Comparison of ENCODE assay signal across 10 mouse cellular contexts in the genomic region with DNA sequence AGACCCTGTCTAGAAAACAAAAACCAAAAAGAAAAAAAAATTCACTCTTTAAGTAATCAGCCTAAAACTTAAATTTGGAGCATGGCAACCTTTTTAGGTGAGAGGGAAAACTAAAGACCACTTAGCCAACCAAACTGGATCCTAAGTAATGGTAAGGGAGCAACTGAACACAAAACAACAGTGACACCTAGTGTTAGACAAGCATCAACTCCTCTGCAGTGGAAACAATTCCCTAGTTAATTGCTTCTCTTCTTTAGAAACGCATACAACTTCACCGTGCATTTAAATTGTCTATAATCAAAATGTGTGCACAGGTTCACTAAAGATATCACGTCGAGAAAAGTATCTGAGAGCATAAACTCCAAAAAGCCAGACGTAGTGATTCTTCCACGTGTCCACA.
DNase-seq lines count a peak whose midpoint lies in the region; ATAC-seq and TF ChIP-seq lines count a peak whose summit lies in the region.
"Had no signal": no experiment of that assay in that cellular context is flagged by ENCODE, and none has a peak within 500 bp of the region (broad histone marks: within the 10 kb centered on the region; RNA-seq: fewer than 3 reads in every experiment).

No protein-coding gene starts in this region.

- peak; percentile 73 for TF ChIP-seq CTCF in liver, postnatal 0 days (IDR thresholded peaks at IDR 0.05; ENCODE audit: low read depth)

- H3K4me3 ChIP-seq in forebrain, embryonic 14.5 days (ENCODE audit: low read depth, low read length): no peak overlapping the region
- no peak overlapping the region for H3K4me3 ChIP-seq in forebrain, embryonic 10.5 days
- no peak overlapping the region for H3K4me3 ChIP-seq in liver, postnatal 0 days (ENCODE audit: low read depth, low read length)
- H3K4me3 ChIP-seq in liver, embryonic 11.5 days (ENCODE audit: low read depth, low read length): no peak overlapping the region

- no peak overlapping the region for H3K4me2 ChIP-seq in forebrain, embryonic 14.5 days (ENCODE audit: low read length)
- H3K4me2 ChIP-seq in liver, postnatal 0 days (ENCODE audit: low read depth, low read length): no peak overlapping the region
- H3K4me2 ChIP-seq in liver, embryonic 11.5 days: no peak overlapping the region

- no peaks in the 10 kb centered on the region for H3K9me3 ChIP-seq in forebrain, embryonic 14.5 days (replicated peaks; ENCODE audit: control insufficient read depth, low read length)
- peaks cover 5% of the 10 kb centered on the region; the same call in 1 of the 2 replicates for H3K9me3 ChIP-seq in forebrain, embryonic 10.5 days
- no peaks in the 10 kb centered on the region for H3K9me3 ChIP-seq in liver, postnatal 0 days (ENCODE audit: low read length)
- H3K9me3 ChIP-seq in liver, embryonic 11.5 days (ENCODE audit: control insufficient read depth, low read length): no peaks in the 10 kb centered on the region

- no peak overlapping the region for H3K27ac ChIP-seq in forebrain, embryonic 14.5 days (ENCODE audit: low read depth, low read length)
- H3K27ac ChIP-seq in forebrain, embryonic 10.5 days: no peak overlapping the region
- no peak overlapping the region for H3K27ac ChIP-seq in liver, postnatal 0 days (ENCODE audit: low read depth)
- H3K27ac ChIP-seq in liver, embryonic 11.5 days (ENCODE audit: low read depth, low read length): no peak overlapping the region

- H3K27me3 ChIP-seq in forebrain, embryonic 14.5 days (replicated peaks; ENCODE audit: control insufficient read depth, insufficient read depth, low read length): no peaks in the 10 kb centered on the region
- H3K27me3 ChIP-seq in forebrain, embryonic 10.5 days (ENCODE audit: poor library complexity, severe bottlenecking): no peaks in the 10 kb centered on the region
- H3K27me3 ChIP-seq in liver, postnatal 0 days (ENCODE audit: insufficient read depth, low read length): no peaks in the 10 kb centered on the region
- H3K27me3 ChIP-seq in liver, embryonic 11.5 days (replicated peaks; ENCODE audit: control insufficient read depth, insufficient read depth, low read length): no peaks in the 10 kb centered on the region

- H3K9ac ChIP-seq in forebrain, embryonic 14.5 days (ENCODE audit: low read length): no peak overlapping the region
- no peak overlapping the region for H3K9ac ChIP-seq in liver, postnatal 0 days (replicated peaks)
- no peak overlapping the region for H3K9ac ChIP-seq in liver, embryonic 11.5 days (ENCODE audit: low read depth, low read length)

- intact Hi-C loops in left cerebral cortex, postnatal 10 days (cut with DNase I): loop anchor here (5.0 to 10.0 kb wide), 5 partner anchors 198 to 513 kb away; a partner anchor contains a TSS

- no peak for ATAC-seq in forebrain, embryonic 14.5 days
- ATAC-seq in liver, postnatal 0 days: no peak
- no peak for ATAC-seq in liver, embryonic 11.5 days (replicated peaks; ENCODE audit: low FRiP score)

- peaks cover 14% of the 10 kb centered on the region; the same call in 1 of the 2 replicates for H3K36me3 ChIP-seq in forebrain, embryonic 14.5 days (ENCODE audit: control insufficient read depth, insufficient read depth, low read length)
- H3K36me3 ChIP-seq in forebrain, embryonic 10.5 days (replicated peaks): peaks cover 78% of the 10 kb centered on the region
- H3K36me3 ChIP-seq in liver, postnatal 0 days (replicated peaks; ENCODE audit: insufficient read depth, low read length): peaks cover 34% of the 10 kb centered on the region
- H3K36me3 ChIP-seq in liver, embryonic 11.5 days (ENCODE audit: control insufficient read depth, insufficient read depth, low read length): peaks cover 14% of the 10 kb centered on the region

- no peak for TF ChIP-seq EP300 in liver, postnatal 0 days (IDR thresholded peaks at IDR 0.05; ENCODE audit: low read depth)

- DNase-seq in forebrain, embryonic 14.5 days (ENCODE audit: low spot score): peak; percentile 79
- DNase-seq in forebrain, embryonic 10.5 days (ENCODE audit: extremely low spot score, low spot score): no peak
- no peak for DNase-seq in liver, postnatal 0 days
- no peak for DNase-seq in liver, embryonic 11.5 days (ENCODE audit: low spot score)
- DNase-seq in c-Kit-positive CD71-positive TER-119-positive erythroid progenitor cells, embryonic 14.5 days (ENCODE audit: low spot score): peak; percentile 12
- peak; percentile 27 for DNase-seq in retina, postnatal 7 days (ENCODE audit: low read depth, low spot score)
- DNase-seq in left cerebral cortex, adult 9 months (ENCODE audit: low spot score in 2 of 2): no peak
- no peak for DNase-seq in left cerebral cortex, postnatal 10 days (ENCODE audit: extremely low spot score in 1 of 2, low spot score in 2 of 2)
- DNase-seq: gastrocnemius, postnatal 14 days; kidney, postnatal 10 days had no signal

- WGBS in forebrain, embryonic 14.5 days: 88% methylated on average over 6 of the region's 6 CpGs
- 93% methylated on average over 6 of the region's 6 CpGs for WGBS in forebrain, embryonic 10.5 days
- 84% methylated on average over 6 of the region's 6 CpGs for WGBS in liver, postnatal 0 days (ENCODE audit: insufficient replicate concordance)
- WGBS in liver, embryonic 11.5 days: 94% methylated on average over 6 of the region's 6 CpGs

- no peaks in the 10 kb centered on the region for H3K4me1 ChIP-seq in forebrain, embryonic 14.5 days (ENCODE audit: control insufficient read depth, insufficient read depth, low read length)
- no peaks in the 10 kb centered on the region for H3K4me1 ChIP-seq in forebrain, embryonic 10.5 days
- no peaks in the 10 kb centered on the region for H3K4me1 ChIP-seq in liver, postnatal 0 days (ENCODE audit: insufficient read depth)
- H3K4me1 ChIP-seq in liver, embryonic 11.5 days (replicated peaks; ENCODE audit: control insufficient read depth, insufficient read depth, low read length): no peaks in the 10 kb centered on the region

Comparison
In these comparisons a context has a peak if more than half of its experiments do, and no peak if none do; other contexts are left out.
1. DNase-seq: peak in forebrain, embryonic 14.5 days (single experiment), c-Kit-positive CD71-positive TER-119-positive erythroid progenitor cells, embryonic 14.5 days (single experiment) and retina, postnatal 7 days (single experiment); none in forebrain, embryonic 10.5 days (single experiment), liver, postnatal 0 days (single experiment), liver, embryonic 11.5 days (single experiment), left cerebral cortex, adult 9 months (0 of 2) and left cerebral cortex, postnatal 10 days (0 of 2).